Mouse (Mus musculus): ENCODE measurements around the gene Elp4.

GRCm38 (mm10) chr2:105676909-105677433 lies 227.4 kb downstream of the Elp4 start:
- no peak for TF ChIP-seq CTCF (IDR thresholded peaks at IDR 0.05; ENCODE audit: borderline replicate concordance, control insufficient read depth, extremely low read depth, insufficient read depth, low read length, poor library complexity)
- TF ChIP-seq POLR2A (IDR thresholded peaks at IDR 0.05; ENCODE audit: control insufficient read depth, extremely low read depth, insufficient read depth, low read length, poor library complexity): no peak
